Mouse (Mus musculus) CH12.LX (cell line): ENCODE measurements around the gene Lrrc8b. TPM values are rescaled to one million over a fixed set of nuclear protein-coding genes. Genes with fewer than 3 reads are reported as not detected.

Experiments used
- DNase-seq: peaks from one replicate; pipeline ENCODE4 v3.0.0-alpha.2; 2013; ENCODE audit errors: extremely low read depth
- H3K27ac ChIP-seq: 2 replicates; pipeline ENCODE4 v1.5.1; 2012; ENCODE audit warnings: low read depth, mild to moderate bottlenecking, control low read depth, moderate library complexity; ENCODE audit not compliant: insufficient read depth
- H3K27me3 ChIP-seq: replicated peaks from 2 replicates; pipeline ENCODE3; 2012; ENCODE audit warnings: inconsistent platforms
- H3K36me3 ChIP-seq, 2 experiments: replicated peaks in 1 of 2; 2 replicates each; pipeline versions ENCODE3 to v1.6.1; 2012; ENCODE audit warnings: inconsistent platforms in 1 of 2, low read length in 1 of 2, mild to moderate bottlenecking in 1 of 2, mixed read lengths in 1 of 2, moderate library complexity in 1 of 2; ENCODE audit not compliant: control insufficient read depth in 1 of 2, insufficient read depth in 1 of 2
- H3K4me1 ChIP-seq, 2 experiments: 2 replicates each; pipeline ENCODE4 v1.6.1; 2012; ENCODE audit warnings: inconsistent platforms in 1 of 2, moderate library complexity in 1 of 2; ENCODE audit not compliant: insufficient read depth in 2 of 2, control insufficient read depth in 1 of 2
- H3K4me2 ChIP-seq: 2 replicates; pipeline ENCODE4 v1.6.1; 2012; ENCODE audit warnings: low read depth, mild to moderate bottlenecking, control low read depth; ENCODE audit not compliant: poor library complexity, insufficient read depth, severe bottlenecking
- H3K4me3 ChIP-seq, 3 experiments: fragments of 150-350 bp in 1 of 3; sonication (generic) in 1 of 3; replicated peaks in 1 of 3; 2 replicates each; pipeline versions ENCODE3 to v1.5.1; 2011 to 2012; ENCODE audit warnings: low read depth in 2 of 3, low read length in 2 of 3, mild to moderate bottlenecking in 2 of 3, moderate library complexity in 2 of 3, control low read depth in 1 of 3, improper control_type of control experiment in 1 of 3, inconsistent platforms in 1 of 3, mixed read lengths in 1 of 3; ENCODE audit not compliant: poor library complexity in 1 of 3
- H3K79me2 ChIP-seq: replicated peaks from 2 replicates; pipeline ENCODE4 v1.6.1; 2012; ENCODE audit warnings: mild to moderate bottlenecking, moderate library complexity; ENCODE audit not compliant: control insufficient read depth, poor library complexity, insufficient read depth, severe bottlenecking; ENCODE audit errors: extremely low read depth
- H3K9ac ChIP-seq: 2 replicates; pipeline ENCODE4 v1.6.1; 2012; ENCODE audit warnings: low read depth, mild to moderate bottlenecking, control low read depth, moderate library complexity; ENCODE audit not compliant: insufficient read depth
- H3K9me3 ChIP-seq: replicated peaks from 2 replicates; pipeline ENCODE3; 2012; ENCODE audit warnings: low read length, inconsistent platforms, mixed read lengths
- CHD1 ChIP-seq: IDR thresholded peaks from 2 replicates; pipeline ENCODE4 v1.6.1; 2012; ENCODE audit warnings: low read depth, low read length, improper control_type of control experiment, inconsistent platforms
- CHD2 ChIP-seq: IDR thresholded peaks from 2 replicates; pipeline ENCODE4 v1.6.1; 2011; ENCODE audit warnings: low read length, improper control_type of control experiment
- ELF1 ChIP-seq: IDR thresholded peaks from 2 replicates; pipeline ENCODE4 v1.6.1; 2014; ENCODE audit warnings: low read depth, mild to moderate bottlenecking, inconsistent platforms, low read length, improper control_type of control experiment
- EP300 ChIP-seq: IDR thresholded peaks from 2 replicates; pipeline ENCODE4 v1.6.1; 2011; ENCODE audit warnings: low read length, improper control_type of control experiment
- ETS1 ChIP-seq: conservative IDR thresholded peaks from 2 replicates; pipeline ENCODE4 v1.6.1; 2012; ENCODE audit warnings: low read depth, mild to moderate bottlenecking, inconsistent platforms, low read length, improper control_type of control experiment, moderate library complexity
- IRF4 ChIP-seq: IDR thresholded peaks from 2 replicates; pipeline ENCODE4 v1.6.1; 2014; ENCODE audit warnings: low read depth, mild to moderate bottlenecking, inconsistent platforms, low read length, improper control_type of control experiment
- JUN ChIP-seq: IDR thresholded peaks from 2 replicates; pipeline ENCODE4 v1.6.1; 2011; ENCODE audit warnings: low read depth, mild to moderate bottlenecking, low read length, improper control_type of control experiment, moderate library complexity; ENCODE audit not compliant: insufficient read depth
- KAT2A ChIP-seq: IDR thresholded peaks from 2 replicates; pipeline ENCODE4 v1.6.1; 2012; ENCODE audit warnings: low read length, improper control_type of control experiment, inconsistent platforms; ENCODE audit not compliant: insufficient replicate concordance
- MAFK ChIP-seq: IDR thresholded peaks from 2 replicates; pipeline ENCODE4 v1.6.1; 2011; ENCODE audit warnings: low read length, improper control_type of control experiment; ENCODE audit not compliant: insufficient replicate concordance
- MAX ChIP-seq: IDR thresholded peaks from 2 replicates; pipeline ENCODE4 v1.6.1; 2011; ENCODE audit warnings: low read length, improper control_type of control experiment
- RAD21 ChIP-seq: IDR thresholded peaks from 2 replicates; pipeline ENCODE4 v1.6.1; 2011; ENCODE audit warnings: low read depth, mild to moderate bottlenecking, low read length, improper control_type of control experiment, moderate library complexity
- SIN3A ChIP-seq: IDR thresholded peaks from 2 replicates; pipeline ENCODE4 v1.6.1; 2012; ENCODE audit warnings: low read length, improper control_type of control experiment, inconsistent platforms
- TCF12 ChIP-seq: IDR thresholded peaks from 2 replicates; pipeline ENCODE4 v1.6.1; 2014; ENCODE audit warnings: low read depth, mild to moderate bottlenecking, inconsistent platforms, low read length, improper control_type of control experiment
- USF1 ChIP-seq: IDR thresholded peaks from 2 replicates; pipeline ENCODE4 v1.6.1; 2014; ENCODE audit warnings: low read depth, mild to moderate bottlenecking, inconsistent platforms, low read length, improper control_type of control experiment
- ZNF384 ChIP-seq: IDR thresholded peaks from 2 replicates; pipeline ENCODE4 v1.6.1; 2012; ENCODE audit warnings: low read depth, low read length, improper control_type of control experiment, inconsistent platforms
- dilution Hi-C: fragments of 300-500 bp; cut with MboI; formaldehyde crosslinking; loops from 2 replicates; pipeline ENCODE4 v1.14.3; 2020; ENCODE audit warnings: low sequenced_read_pairs; ENCODE audit not compliant: extremely low pct_unique_long_range_greater_than_20kb, extremely low pct_ligation_motif_present
- in situ Hi-C: fragments of 300-500 bp; cut with MboI; formaldehyde crosslinking; loops from 3 replicates; pipeline ENCODE4 v1.14.3; 2019; ENCODE audit warnings: low sequenced_read_pairs, low pct_ligation_motif_present, low pct_unique_long_range_greater_than_20kb, mixed read lengths
- polyA plus RNA-seq: library from polyadenylated mRNA; unstranded; fragments of >175 nt; gene quantifications from 2 replicates; pipeline ENCODE4 v1.2.1, GENCODE M21; 2012; ENCODE audit warnings: low read depth; ENCODE audit not compliant: insufficient read length
- total RNA-seq, 2 experiments: library from RNA; depleted of rRNA; stranded (reverse); fragments of 300-350 nt in 1 of 2; fragments of >200 nt in 1 of 2; gene quantifications; 2 replicates each; pipeline ENCODE4 v1.2.3; 2012 to 2014

Lrrc8b gene
- total and polyA plus RNA-seq, 3 experiments: 0.21 to 0.40 (median 0.40) TPM

GRCm38 (mm10) chr5:105464671-105465070 is 49.1 kb downstream of the Lrrc8b start:
- TF ChIP-seq JUN (no peak), TCF12 (no peak), USF1 (no peak), ELF1 (no peak), CHD2 (no peak), RAD21 (no peak), MAFK (no peak), IRF4 (no peak), SIN3A (no peak), EP300 (no peak), KAT2A (no peak), ZNF384 (no peak)
- Histone ChIP-seq H3K27ac (no peak overlapping the region), H3K9me3 (no peaks in the 10 kb centered on the region), H3K4me3 (no peak overlapping the region), H3K27me3 (no peaks in the 10 kb centered on the region), H3K9ac (no peak overlapping the region), H3K79me2 (no peaks in the 10 kb centered on the region), H3K4me1 (no peaks in the 10 kb centered on the region), H3K4me2 (no peak overlapping the region), H3K36me3 (no peaks in the 10 kb centered on the region)
- no peak for DNase-seq
- in situ Hi-C loops (no loop called here), dilution Hi-C loops (no loop called here)

GRCm38 (mm10) chr5:105465550-105465949 is 50.0 kb downstream of the Lrrc8b start:
- Histone ChIP-seq H3K27me3 (no peaks in the 10 kb centered on the region), H3K79me2 (no peaks in the 10 kb centered on the region), H3K9ac (no peak overlapping the region), H3K36me3 (no peaks in the 10 kb centered on the region), H3K4me2 (no peak overlapping the region), H3K4me1 (no peaks in the 10 kb centered on the region), H3K4me3 (no peak overlapping the region), H3K27ac (no peak overlapping the region), H3K9me3 (no peaks in the 10 kb centered on the region)
- DNase-seq: no peak
- dilution Hi-C loops: no loop called here
- TF ChIP-seq MAX: no peak
- TF ChIP-seq CHD1: no peak
- in situ Hi-C loops: no loop called here

GRCm38 (mm10) chr5:105466471-105466902 is 50.9 kb downstream of the Lrrc8b start:
- Histone ChIP-seq H3K4me2 (no peak overlapping the region), H3K9me3 (no peaks in the 10 kb centered on the region), H3K4me1 (no peaks in the 10 kb centered on the region), H3K9ac (no peak overlapping the region), H3K27ac (no peak overlapping the region), H3K79me2 (no peaks in the 10 kb centered on the region), H3K4me3 (no peak overlapping the region), H3K36me3 (no peaks in the 10 kb centered on the region), H3K27me3 (no peaks in the 10 kb centered on the region)
- no peak for TF ChIP-seq ETS1
- TF ChIP-seq CHD2: no peak
- dilution Hi-C loops: no loop called here
- in situ Hi-C loops: no loop called here
- DNase-seq: no peak
